Mouse (Mus musculus) erythroid progenitor cell, adult 5-6 weeks (primary cell): ENCODE data around the gene Stam. TPM values are rescaled to one million over a fixed set of nuclear protein-coding genes. Genes with fewer than 3 reads are reported as not detected.
"Not testable (repeated sequence)": the region's sequence is repeated elsewhere in the genome, so short reads cannot be mapped to it uniquely, and the experiment has no call there.

Experiments
- ATAC-seq: replicated peaks from 2 replicates; pipeline ENCODE4 v1.8.0; 2016; ENCODE audit warnings: moderate number of reproducible peaks, mild to moderate bottlenecking, moderate TSS enrichment, inconsistent platforms; ENCODE audit not compliant: poor library complexity, low FRiP score, severe bottlenecking
- total RNA-seq, 2 experiments: library from RNA; stranded (forward) in 1 of 2; stranded (reverse) in 1 of 2; fragments of 150-400 nt in 1 of 2; fragments of 186-747, 209-891 nt in 1 of 2; gene quantifications; 2 replicates each; pipeline versions ENCODE4 v1.2.3 to v1.2.4; 2015 to 2017; ENCODE audit warnings: low replicate concordance in 2 of 2

Stam gene
- total RNA-seq, 2 experiments from 2014 or later, result 23.3 to 66.7 TPM

- ATAC-seq, result no peak
Observed at GRCm38 (mm10) chr2:14174334-14174733, 100.4 kb downstream of the Stam start, which contains the start of gene Tmem236. Gene Tmem236, plus strand, starts transcription at chr2:14174523.

- no peak for ATAC-seq
Observed at GRCm38 (mm10) chr2:14176460-14177193, 102.7 kb downstream of the Stam start.

DNA sequence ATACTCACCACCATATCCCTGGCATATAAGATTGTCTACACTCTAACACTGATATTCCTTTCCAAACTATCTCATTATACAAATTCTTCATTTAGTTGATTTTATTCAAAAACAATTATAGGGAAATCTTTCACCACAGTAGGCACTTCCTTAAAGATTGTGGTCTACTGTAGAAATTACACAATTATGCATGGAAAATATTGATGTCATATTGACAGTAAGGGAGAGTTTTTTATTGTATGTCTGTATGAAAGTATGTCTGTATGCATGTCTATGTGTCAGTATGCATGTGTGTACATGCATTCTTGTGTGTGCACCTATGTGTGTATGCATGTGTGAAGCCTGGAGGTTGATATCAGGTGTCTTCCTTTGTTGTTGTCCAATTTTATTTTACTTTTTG is 110.5 kb downstream of the Stam start:
- no peak for ATAC-seq

- ATAC-seq, result no peak
Observed at GRCm38 (mm10) chr2:14190684-14191083, 116.8 kb downstream of the Stam start.

DNA sequence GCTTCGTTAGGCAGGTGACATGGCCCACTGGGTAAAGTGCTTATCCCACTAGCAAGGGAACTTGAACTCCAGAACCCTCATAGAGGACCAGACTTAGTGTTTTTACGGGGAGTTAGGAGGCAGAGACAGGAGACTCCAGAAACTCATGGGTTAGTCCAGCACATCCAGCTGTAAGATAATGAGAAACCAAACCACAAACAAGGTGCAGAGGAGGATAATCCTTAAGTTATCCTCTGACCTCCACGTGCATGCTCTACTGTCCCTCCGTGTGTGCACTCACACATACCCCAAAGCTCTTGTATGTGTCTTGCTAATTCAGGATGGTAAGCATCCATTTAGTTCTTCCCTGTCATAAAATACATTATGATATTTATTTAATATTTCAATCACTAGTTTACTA is 117.7 kb downstream of the Stam start:
- no peak for ATAC-seq

GRCm38 (mm10) chr2:14192046-14192445 is 118.1 kb downstream of the Stam start:
- ATAC-seq, result no peak

- ATAC-seq, result not testable (repeated sequence)
Observed at GRCm38 (mm10) chr2:14198325-14198903, 124.5 kb downstream of the Stam start.

Other genes with a start within 250 kb of the Stam start
- 7.5 and 13.7 TPM in 2 replicates for gene Hacd1, start 18.0 kb upstream of the Stam start, total RNA-seq (2015; ENCODE audit: low replicate concordance)
- gene Hacd1, start 18.0 kb upstream of the Stam start, total RNA-seq (2017; ENCODE audit: low replicate concordance), result 4.0 TPM in 1 of 2 replicates, not detected in the other
- 0.72 TPM in 1 of 2 replicates, not detected in the other for gene Tmem236, start 100.4 kb downstream of the Stam start, total RNA-seq (2015; ENCODE audit: low replicate concordance)
- 0.90 TPM in 1 of 2 replicates, not detected in the other for gene Tmem236, start 100.4 kb downstream of the Stam start, total RNA-seq (2017; ENCODE audit: low replicate concordance)
- gene Mrc1, start 155.3 kb downstream of the Stam start, total RNA-seq (2015; ENCODE audit: low replicate concordance), result 40.7 and 43.6 TPM in 2 replicates
- gene Mrc1, start 155.3 kb downstream of the Stam start, total RNA-seq (2017; ENCODE audit: low replicate concordance), result 34.5 and 37.7 TPM in 2 replicates